Mouse (Mus musculus) lung, embryonic 14.5 days (tissue): ENCODE measurements at regions not wholly inside any gene's neighbourhood (a gene's known extent, or its start where the extent isn't known, plus 50 kb on each side); places are given as distances from the start of the nearest gene placed in this dataset.
A peak's percentile ranks its signal among the peaks of the same experiment; 100 is the strongest.

Source experiments
- ATAC-seq: fragments of 200-750 bp; cut with Nextera tagmentation; 2 replicates; pipeline ENCODE4 v1.8.0; 2017; ENCODE audit warnings: mild to moderate bottlenecking, moderate TSS enrichment, moderate library complexity; ENCODE audit not compliant: insufficient read depth
- DNase-seq: peaks from one replicate; pipeline ENCODE4 v3.0.0-alpha.2; 2015
- H3K27ac ChIP-seq: fragments of 300-500 bp; sonication (generic); 2 replicates; pipeline ENCODE4 v1.5.1; 2014; ENCODE audit warnings: low read depth, mild to moderate bottlenecking, moderate library complexity
- H3K27me3 ChIP-seq: fragments of 300-500 bp; sonication (generic); 2 replicates; pipeline ENCODE4 v1.6.1; 2014; ENCODE audit warnings: low read length, control low read depth; ENCODE audit not compliant: insufficient read depth
- H3K36me3 ChIP-seq: fragments of 300-500 bp; sonication (generic); 2 replicates; pipeline ENCODE4 v1.6.1; 2014; ENCODE audit warnings: control low read depth; ENCODE audit not compliant: insufficient read depth
- H3K4me1 ChIP-seq: fragments of 300-500 bp; sonication (generic); 2 replicates; pipeline ENCODE4 v1.6.1; 2014; ENCODE audit warnings: antibody characterized with exemption, control low read depth; ENCODE audit not compliant: insufficient read depth
- H3K4me2 ChIP-seq: fragments of 300-500 bp; sonication (generic); 2 replicates; pipeline ENCODE4 v1.6.1; 2014; ENCODE audit warnings: mild to moderate bottlenecking
- H3K4me3 ChIP-seq: fragments of 300-500 bp; sonication (generic); 2 replicates; pipeline ENCODE4 v1.5.1; 2014; ENCODE audit warnings: low read depth, low read length
- H3K9ac ChIP-seq: fragments of 300-500 bp; sonication (generic); 2 replicates; pipeline ENCODE4 v1.6.1; 2014
- H3K9me3 ChIP-seq: fragments of 300-500 bp; sonication (generic); 2 replicates; pipeline ENCODE4 v1.6.1; 2016; ENCODE audit warnings: low read depth, low read length, control low read depth
- CTCF ChIP-seq: IDR thresholded peaks from 2 replicates; pipeline ENCODE4 v1.5.1; 2016; ENCODE audit warnings: antibody characterized with exemption, low read depth
- WGBS: fragments of 180-500 bp; shearing (Covaris S2); extraction: QIAGEN DNeasy Blood & Tissue Kit; methylation state at CpG from one replicate; pipeline ENCODE4 v1.1.7; 2014; 5-methylcytosine and 5-hydroxymethylcytosine counted together

DNA sequence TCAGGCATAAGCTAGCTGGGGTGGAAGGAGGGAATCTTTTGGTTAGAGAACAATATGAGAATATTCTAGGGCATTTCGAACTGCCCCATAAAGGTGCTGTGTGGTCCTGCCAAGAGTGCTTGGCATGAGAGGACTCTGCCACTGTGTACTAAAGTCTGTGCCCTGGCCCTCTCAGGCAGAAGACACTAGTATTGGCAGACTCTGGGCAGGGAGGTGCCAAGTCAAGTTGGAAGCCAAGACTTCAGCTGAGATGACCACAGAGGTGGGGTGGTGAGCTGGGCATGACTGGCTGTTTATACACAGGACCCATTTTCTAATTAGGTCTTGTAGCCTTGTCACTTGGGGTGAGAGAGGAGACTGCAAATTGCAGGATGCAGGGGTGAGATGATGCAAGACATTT lies 104.4 kb upstream of the Glra1 start:
- H3K27ac ChIP-seq, result no peak overlapping the region
- ATAC-seq, result no peak
- H3K4me3 ChIP-seq, result no peak overlapping the region
- TF ChIP-seq CTCF, result no peak
- no peak for DNase-seq
- no peak overlapping the region for H3K4me2 ChIP-seq
- no peaks in the 10 kb centered on the region for H3K4me1 ChIP-seq
- 81% methylated on average over 1 of the region's 1 CpGs for WGBS
- no peaks in the 10 kb centered on the region for H3K36me3 ChIP-seq
- H3K9me3 ChIP-seq, result no peaks in the 10 kb centered on the region
- H3K9ac ChIP-seq, result no peak overlapping the region
- H3K27me3 ChIP-seq, result no peaks in the 10 kb centered on the region

DNA sequence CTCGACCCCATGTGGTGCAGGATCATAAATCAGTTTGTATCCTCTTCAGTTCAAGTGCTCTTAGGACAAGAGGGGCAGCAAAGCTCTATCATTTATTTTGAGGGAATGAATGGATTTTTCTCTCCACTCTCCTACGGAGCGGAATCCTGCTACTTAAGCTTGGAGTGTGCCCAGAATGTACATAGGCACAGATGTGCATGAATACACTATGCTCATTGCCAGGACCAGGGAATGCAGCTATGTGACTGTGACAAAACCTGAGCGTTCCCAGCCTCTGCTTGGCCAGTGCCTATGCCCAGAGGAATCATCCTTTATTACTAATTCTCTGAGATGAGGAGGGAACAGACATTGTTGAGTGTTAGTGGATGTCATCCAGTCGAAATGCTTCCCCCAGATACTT lies 99.5 kb upstream of the Glra1 start:
- Histone ChIP-seq H3K4me2 (no peak overlapping the region), H3K9ac (no peak overlapping the region), H3K27ac (no peak overlapping the region), H3K4me3 (no peak overlapping the region), H3K4me1 (no peaks in the 10 kb centered on the region), H3K27me3 (no peaks in the 10 kb centered on the region), H3K9me3 (no peaks in the 10 kb centered on the region), H3K36me3 (no peaks in the 10 kb centered on the region)
- TF ChIP-seq CTCF, result no peak
- DNase-seq, result no peak
- WGBS, result 62% methylated on average over 5 of the region's 5 CpGs
- no peak for ATAC-seq

DNA sequence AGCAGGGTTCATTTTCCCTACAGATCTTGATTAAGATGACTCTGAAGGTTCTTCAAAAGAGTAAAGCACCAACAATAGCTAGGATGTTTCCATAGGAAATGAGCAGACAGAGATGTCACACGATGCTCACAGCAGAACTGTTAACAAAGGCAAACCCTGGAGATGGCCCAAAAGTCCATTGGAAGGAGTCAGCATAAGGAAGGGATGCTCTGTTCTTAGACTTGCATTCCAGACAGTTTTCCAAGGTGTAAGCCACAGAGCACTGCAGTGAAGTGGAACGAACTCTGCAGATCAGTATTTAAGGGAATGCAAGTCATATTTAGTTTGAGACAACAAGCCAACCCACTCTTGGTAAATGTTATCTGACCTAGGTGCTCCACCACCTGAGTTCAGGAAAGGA lies 93.9 kb upstream of the Glra1 start:
- ATAC-seq (no peak), DNase-seq (no peak)
- no peaks in the 10 kb centered on the region for H3K27me3 ChIP-seq
- H3K27ac ChIP-seq, result no peak overlapping the region
- no peak overlapping the region for H3K4me3 ChIP-seq
- H3K4me2 ChIP-seq, result no peak overlapping the region
- TF ChIP-seq CTCF, result no peak
- H3K9ac ChIP-seq, result no peak overlapping the region
- WGBS, result 66% methylated on average over 2 of the region's 2 CpGs
- no peaks in the 10 kb centered on the region for H3K4me1 ChIP-seq
- H3K36me3 ChIP-seq, result no peaks in the 10 kb centered on the region
- H3K9me3 ChIP-seq, result no peaks in the 10 kb centered on the region

DNA sequence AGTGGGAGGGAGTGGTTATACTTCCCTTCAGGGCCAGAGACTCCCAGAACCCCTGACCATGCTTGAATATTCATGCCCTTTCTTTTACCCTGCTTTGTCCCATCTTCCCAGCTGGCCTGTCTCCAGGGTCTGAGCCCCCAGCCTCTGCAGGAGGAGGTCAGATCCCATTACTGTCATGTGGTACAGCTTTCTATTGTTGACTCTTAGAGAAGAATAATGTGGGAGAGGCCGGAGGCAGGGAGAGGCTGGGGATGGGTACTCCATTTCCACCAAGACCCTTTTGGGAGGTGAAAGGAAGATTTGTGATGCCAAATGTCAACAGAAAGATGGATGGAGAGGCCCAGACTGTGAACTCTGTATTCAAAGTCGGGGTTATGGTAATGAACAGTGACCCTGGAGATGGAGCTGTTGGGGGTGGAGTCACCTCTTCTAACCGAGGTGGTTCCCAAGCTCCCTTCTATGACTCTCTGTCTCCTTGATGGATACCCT lies 77.1 kb upstream of the Glra1 start:
- no peaks in the 10 kb centered on the region for H3K27me3 ChIP-seq
- no peak overlapping the region for H3K4me2 ChIP-seq
- no peak for TF ChIP-seq CTCF
- H3K9ac ChIP-seq, result no peak overlapping the region
- no peaks in the 10 kb centered on the region for H3K36me3 ChIP-seq
- H3K4me1 ChIP-seq, result no peaks in the 10 kb centered on the region
- no peak overlapping the region for H3K4me3 ChIP-seq
- DNase-seq (no peak), ATAC-seq (no peak)
- no peaks in the 10 kb centered on the region for H3K9me3 ChIP-seq
- no peak overlapping the region for H3K27ac ChIP-seq
- WGBS, result 17% methylated on average over 3 of the region's 3 CpGs

DNA sequence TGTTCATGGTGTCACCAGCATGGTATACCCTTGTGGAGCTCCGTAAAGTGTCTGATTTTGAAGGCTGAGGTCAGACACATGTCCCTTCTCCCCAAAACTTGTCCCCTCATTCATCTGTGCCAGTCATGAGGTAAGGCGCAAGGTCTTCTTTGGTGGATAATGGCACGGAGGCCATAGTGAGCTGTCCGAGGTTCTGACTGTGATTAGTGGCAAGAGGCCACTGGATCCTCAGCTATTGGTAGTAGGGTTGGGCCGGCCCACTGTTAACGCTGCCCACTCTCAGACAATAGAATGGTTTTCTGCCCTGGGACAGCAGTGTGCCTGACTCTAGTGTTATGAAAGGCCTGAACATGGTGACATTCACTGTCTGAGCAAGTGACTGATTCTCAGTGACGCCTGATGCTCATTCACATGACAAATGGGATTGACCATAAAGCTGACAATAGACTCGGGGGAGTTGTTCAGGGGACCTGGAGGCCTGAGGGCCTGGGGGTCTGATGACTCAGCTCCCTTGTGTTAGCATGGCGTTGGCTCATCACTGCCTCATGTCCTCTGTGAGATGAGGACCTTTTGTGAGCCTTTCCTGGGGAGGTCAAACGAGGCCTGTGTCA lies 74.5 kb upstream of the Glra1 start:
- no peak overlapping the region for H3K9ac ChIP-seq
- no peak for ATAC-seq
- no peak overlapping the region for H3K4me3 ChIP-seq
- H3K27me3 ChIP-seq, result no peaks in the 10 kb centered on the region
- H3K4me1 ChIP-seq, result no peaks in the 10 kb centered on the region
- no peak for TF ChIP-seq CTCF
- peak; percentile 64 for DNase-seq
- H3K9me3 ChIP-seq, result no peaks in the 10 kb centered on the region
- WGBS, result 33% methylated on average over 10 of the region's 10 CpGs
- no peak overlapping the region for H3K4me2 ChIP-seq
- H3K27ac ChIP-seq, result no peak overlapping the region
- H3K36me3 ChIP-seq, result no peaks in the 10 kb centered on the region

DNA sequence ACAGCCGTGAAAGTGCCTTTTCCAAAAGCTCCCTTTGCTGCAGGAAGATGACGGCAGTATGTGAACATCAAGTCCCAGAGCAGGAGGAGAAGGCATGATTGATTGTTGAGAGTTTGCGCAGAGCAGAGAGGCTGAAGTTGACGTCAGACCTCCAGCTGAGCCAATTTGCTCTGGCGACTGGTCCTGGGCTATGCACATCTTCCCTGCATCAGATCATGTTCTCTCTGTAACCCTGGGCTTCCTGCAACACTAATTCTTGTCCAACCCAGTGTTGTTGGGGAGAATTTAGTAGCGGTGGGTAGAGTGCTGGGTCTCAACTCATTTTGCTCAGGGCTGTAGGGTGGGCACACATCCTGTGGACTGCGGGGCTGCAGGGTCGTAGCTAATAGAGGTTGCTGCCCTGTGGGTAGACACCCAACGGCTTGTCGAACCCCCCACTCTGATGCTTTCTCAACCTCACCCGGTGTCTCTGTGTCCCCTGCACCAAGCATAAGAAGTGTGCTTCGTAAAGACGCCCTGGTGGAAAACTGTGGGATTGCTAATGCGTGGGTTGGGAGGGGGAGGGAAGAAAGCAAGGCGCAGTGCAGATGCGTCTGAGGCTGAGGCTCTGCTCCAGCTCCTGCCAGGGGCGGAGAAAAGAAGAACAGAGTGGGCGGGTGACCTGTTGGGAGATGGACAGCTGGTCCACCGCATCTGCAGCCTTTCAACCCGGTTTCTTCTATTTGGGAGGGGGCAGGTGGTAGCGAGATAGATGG lies 73.4 kb upstream of the Glra1 start:
- no peak for ATAC-seq
- H3K27me3 ChIP-seq, result no peaks in the 10 kb centered on the region
- H3K27ac ChIP-seq, result no peak overlapping the region
- no peak overlapping the region for H3K4me2 ChIP-seq
- DNase-seq, result no peak
- no peaks in the 10 kb centered on the region for H3K36me3 ChIP-seq
- 70% methylated on average over 21 of the region's 21 CpGs for WGBS
- H3K9me3 ChIP-seq, result no peaks in the 10 kb centered on the region
- no peak overlapping the region for H3K4me3 ChIP-seq
- no peaks in the 10 kb centered on the region for H3K4me1 ChIP-seq
- H3K9ac ChIP-seq, result no peak overlapping the region
- TF ChIP-seq CTCF, result no peak

DNA sequence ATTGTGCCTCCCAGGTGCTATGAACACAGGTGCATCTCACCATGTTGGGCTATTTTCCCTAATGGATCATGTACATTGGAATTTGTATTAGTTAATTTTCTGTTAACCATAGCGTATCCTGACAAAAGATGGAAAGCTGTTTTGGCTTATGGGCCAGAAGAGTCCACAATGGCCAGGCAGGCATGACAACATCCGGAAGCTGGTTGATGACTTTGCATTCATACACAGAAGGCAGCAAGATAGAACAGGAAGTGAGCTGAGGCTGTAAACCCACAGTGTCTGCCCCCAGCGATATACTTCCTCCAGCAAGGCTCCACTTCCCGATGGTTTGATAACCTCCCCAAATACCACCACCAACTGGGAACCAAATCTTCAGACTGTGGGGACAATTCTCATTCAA lies 55.1 kb upstream of the Glra1 start:
- no peak overlapping the region for H3K27ac ChIP-seq
- DNase-seq (no peak), ATAC-seq (no peak)
- H3K9me3 ChIP-seq, result no peaks in the 10 kb centered on the region
- TF ChIP-seq CTCF, result no peak
- no peaks in the 10 kb centered on the region for H3K36me3 ChIP-seq
- WGBS, result 84% methylated on average over 4 of the region's 4 CpGs
- H3K4me3 ChIP-seq, result no peak overlapping the region
- H3K27me3 ChIP-seq, result no peaks in the 10 kb centered on the region
- no peak overlapping the region for H3K4me2 ChIP-seq
- H3K9ac ChIP-seq, result no peak overlapping the region
- H3K4me1 ChIP-seq, result no peaks in the 10 kb centered on the region
